Mouse (Mus musculus): ENCODE measurements around the gene Zp2.

DNA sequence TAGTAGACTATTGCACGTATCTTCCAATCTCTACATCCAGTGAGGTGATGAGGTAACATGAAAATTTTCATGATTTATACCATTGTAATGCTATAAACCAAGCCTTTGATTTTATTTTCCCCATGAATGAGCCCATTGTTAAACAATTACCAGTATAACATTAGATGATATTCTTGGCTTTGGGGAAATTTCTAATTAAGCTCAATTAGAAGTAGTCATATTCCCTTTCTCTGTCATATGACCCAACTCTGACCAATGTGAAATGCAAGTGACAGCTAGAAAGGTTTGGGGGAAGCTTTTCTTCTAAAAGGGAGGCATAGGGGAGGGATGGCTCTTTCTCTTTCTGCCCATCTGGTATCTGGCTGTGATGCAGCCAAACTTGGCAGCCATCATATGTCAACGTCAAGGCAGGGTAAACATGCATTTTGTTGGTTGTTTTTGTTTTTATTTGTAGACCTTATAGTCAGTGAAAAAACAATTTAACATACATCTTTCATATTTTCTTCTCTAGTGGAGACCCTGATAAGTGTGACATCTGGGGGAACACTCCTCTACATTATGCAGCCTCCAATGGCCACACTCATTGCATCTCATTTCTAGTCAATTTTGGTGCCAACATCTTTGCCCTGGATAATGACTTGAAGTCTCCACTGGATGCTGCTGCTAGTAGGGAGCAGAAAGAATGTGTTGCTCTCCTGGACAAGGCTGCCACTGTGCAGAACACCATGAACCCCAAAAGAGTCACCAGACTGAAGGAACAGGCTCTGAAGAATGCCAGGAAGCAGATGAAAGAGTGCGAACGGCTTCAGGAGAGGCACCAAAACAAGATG lies 36.5 kb upstream of the Zp2 start:
- TF ChIP-seq CTCF (IDR thresholded peaks at IDR 0.05; ENCODE audit: low read depth, low read length) (no peak), POLR2A (IDR thresholded peaks at IDR 0.05; ENCODE audit: extremely low read depth, insufficient read depth, low read length) (no peak)

All from liver, adult 2 months (tissue).